Mouse (Mus musculus) midbrain, postnatal 0 days (tissue): ENCODE measurements around the gene Ide. TPM values are rescaled to one million over a fixed set of nuclear protein-coding genes. Genes with fewer than 3 reads are reported as not detected.
A peak's percentile ranks its signal among the peaks of the same experiment; 100 is the strongest.

Experiments
- ATAC-seq: fragments of 200-750 bp; cut with Nextera tagmentation; 2 replicates; pipeline ENCODE4 v1.8.0; 2017; ENCODE audit warnings: moderate number of reproducible peaks, mild to moderate bottlenecking, moderate TSS enrichment, moderate library complexity; ENCODE audit not compliant: low FRiP score
- DNase-seq: peaks from one replicate; pipeline ENCODE4 v3.0.0-alpha.2; 2015; ENCODE audit warnings: low spot score
- H3K27ac ChIP-seq: fragments of 300-500 bp; sonication (generic); 2 replicates; pipeline ENCODE4 v1.5.1; 2014; ENCODE audit warnings: low read depth, mild to moderate bottlenecking, low read length, mixed read lengths
- H3K27me3 ChIP-seq: fragments of 300-500 bp; sonication (generic); 2 replicates; pipeline ENCODE4 v1.6.1; 2014; ENCODE audit warnings: low read length, control low read depth, mixed read lengths; ENCODE audit not compliant: insufficient read depth
- H3K36me3 ChIP-seq: fragments of 300-500 bp; sonication (generic); 2 replicates; pipeline ENCODE4 v1.6.1; 2014; ENCODE audit warnings: low read length, control low read depth, mixed read lengths; ENCODE audit not compliant: insufficient read depth
- H3K4me1 ChIP-seq: fragments of 300-500 bp; sonication (generic); 2 replicates; pipeline ENCODE4 v1.6.1; 2014; ENCODE audit warnings: mild to moderate bottlenecking, control low read depth, antibody characterized with exemption, low read length, mixed read lengths; ENCODE audit not compliant: insufficient read depth
- H3K4me2 ChIP-seq: fragments of 300-500 bp; sonication (generic); 2 replicates; pipeline ENCODE4 v1.6.1; 2014; ENCODE audit warnings: low read depth, mild to moderate bottlenecking, low read length, mixed read lengths; ENCODE audit not compliant: poor library complexity, severe bottlenecking
- H3K4me3 ChIP-seq: fragments of 300-500 bp; sonication (generic); 2 replicates; pipeline ENCODE4 v1.5.1; 2014; ENCODE audit warnings: low read depth, mild to moderate bottlenecking, low read length, moderate library complexity
- H3K9ac ChIP-seq: fragments of 300-500 bp; sonication (generic); replicated peaks from 2 replicates; pipeline ENCODE4 v1.6.1; 2014; ENCODE audit warnings: mild to moderate bottlenecking, low read length, moderate library complexity, mixed read lengths; ENCODE audit not compliant: poor library complexity, severe bottlenecking
- H3K9me3 ChIP-seq: fragments of 300-500 bp; sonication (generic); 2 replicates; pipeline ENCODE4 v1.6.1; 2016; ENCODE audit warnings: low read length, control low read depth
- CTCF ChIP-seq: IDR thresholded peaks from 2 replicates; pipeline ENCODE4 v1.5.1; 2016; ENCODE audit warnings: antibody characterized with exemption, mild to moderate bottlenecking
- WGBS: fragments of 180-500 bp; shearing (Covaris S2); extraction: QIAGEN DNeasy Blood & Tissue Kit; methylation state at CpG from one replicate; pipeline ENCODE4 v1.1.7; 2014; 5-methylcytosine and 5-hydroxymethylcytosine counted together
- polyA plus RNA-seq: library from polyadenylated mRNA; unstranded; fragments of >200 nt; fragmentation: Nextera tagmentation; extraction: Ambion mirVana; gene quantifications from 2 replicates; pipeline ENCODE4 v1.2.1, GENCODE M21; 2015
- total RNA-seq: library from RNA; depleted of rRNA; stranded (reverse); fragments of >200 nt; gene quantifications from 2 replicates; pipeline ENCODE4 v1.2.3, GENCODE M21; 2014; rRNA removed

Gene Ide
- 31.5 and 32.5 TPM in 2 replicates for total RNA-seq
- polyA plus RNA-seq: 33.2 and 36.2 TPM in 2 replicates

DNA sequence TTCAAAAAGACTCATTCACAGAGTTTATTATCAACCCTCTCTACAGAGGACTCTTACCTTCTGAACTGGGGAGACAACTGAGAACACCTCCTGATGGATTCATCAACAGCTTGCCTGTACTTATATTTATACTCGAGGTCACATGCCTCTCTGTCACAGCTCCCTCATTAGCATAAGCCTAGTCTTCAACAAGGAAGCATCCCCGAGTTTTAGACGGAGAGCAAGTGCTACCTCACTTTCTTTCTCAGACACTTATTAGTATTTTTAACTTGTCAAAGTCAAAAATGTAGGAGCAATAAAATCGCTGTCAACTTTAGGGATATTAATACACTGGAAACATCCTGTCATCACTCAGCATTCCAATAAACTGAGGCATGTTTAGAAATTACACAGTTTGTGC, at the start of gene Ide:
Gene Ide, minus strand, starts transcription at position 101 of the 400 bp plus-strand sequence.
- Histone ChIP-seq H3K27me3 (no peaks in the 10 kb centered on the region), H3K27ac (no peak within 1 kb of the TSS), H3K9me3 (no peaks in the 10 kb centered on the region), H3K4me3 (no peak within 1 kb of the TSS), H3K36me3 (no peaks in the 10 kb centered on the region), H3K4me1 (no peaks in the 10 kb centered on the region), H3K9ac (no peak within 1 kb of the TSS), H3K4me2 (no peak within 1 kb of the TSS)
- TF ChIP-seq CTCF: no peak
- ATAC-seq (no peak), DNase-seq (no peak)
- WGBS: 65% methylated on average over 4 of the region's 4 CpGs

GRCm38 (mm10) chr19:37386126-37386525, 48.5 kb upstream of the Ide start:
- 83% methylated on average over 3 of the region's 3 CpGs for WGBS
- Histone ChIP-seq H3K27ac (no peak overlapping the region), H3K4me2 (no peak overlapping the region), H3K36me3 (no peaks in the 10 kb centered on the region), H3K4me3 (no peak overlapping the region), H3K9ac (no peak overlapping the region), H3K27me3 (no peaks in the 10 kb centered on the region), H3K4me1 (no peaks in the 10 kb centered on the region), H3K9me3 (no peaks in the 10 kb centered on the region)
- no peak for ATAC-seq
- no peak for TF ChIP-seq CTCF
- DNase-seq: no peak

- no peak for TF ChIP-seq CTCF
- H3K4me1 ChIP-seq: no peaks in the 10 kb centered on the region
- no peak overlapping the region for H3K4me3 ChIP-seq
- H3K36me3 ChIP-seq: no peaks in the 10 kb centered on the region
- no peaks in the 10 kb centered on the region for H3K9me3 ChIP-seq
- ATAC-seq (no peak), DNase-seq (no peak)
- H3K9ac ChIP-seq: no peak overlapping the region
- WGBS: 83% methylated on average over 6 of the region's 6 CpGs
- no peak overlapping the region for H3K4me2 ChIP-seq
- no peak overlapping the region for H3K27ac ChIP-seq
- H3K27me3 ChIP-seq: no peaks in the 10 kb centered on the region
Measured at GRCm38 (mm10) chr19:37378816-37379215, 41.2 kb upstream of the Ide start.

DNA sequence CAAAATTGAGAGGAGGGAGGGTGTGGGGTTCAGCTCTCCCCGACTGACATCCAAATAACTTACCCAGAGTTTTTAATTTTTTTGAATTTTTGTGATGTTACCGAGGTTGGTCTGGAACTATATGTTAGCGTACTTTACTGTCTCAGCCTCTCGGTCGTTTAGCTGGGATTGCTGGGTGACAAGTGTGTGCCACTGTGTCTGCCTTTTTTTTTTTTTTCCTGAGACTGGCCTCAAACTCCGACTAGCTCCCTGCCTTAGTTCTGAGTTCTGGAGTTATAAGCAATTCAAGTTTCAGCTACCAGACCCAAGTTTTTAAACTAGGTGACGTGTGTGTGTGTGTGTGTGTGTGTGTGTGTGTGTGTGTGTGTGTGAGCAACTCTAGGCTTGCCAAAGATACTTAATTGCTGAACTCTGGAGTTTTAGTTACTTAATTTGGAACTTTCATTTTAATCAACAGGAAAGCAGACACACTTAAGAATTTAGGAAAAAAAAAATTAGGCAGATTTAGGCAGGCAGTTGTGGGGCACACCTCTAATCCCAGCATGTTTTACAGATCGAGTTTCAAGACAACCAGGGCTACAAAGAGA, 39.8 kb upstream of the Ide start:
- Histone ChIP-seq H3K9ac (no peak overlapping the region), H3K4me1 (no peaks in the 10 kb centered on the region), H3K27me3 (no peaks in the 10 kb centered on the region), H3K27ac (no peak overlapping the region), H3K4me2 (no peak overlapping the region), H3K9me3 (no peaks in the 10 kb centered on the region), H3K4me3 (no peak overlapping the region), H3K36me3 (no peaks in the 10 kb centered on the region)
- WGBS: 18% methylated on average over 8 of the region's 8 CpGs
- TF ChIP-seq CTCF: no peak
- ATAC-seq: no peak
- DNase-seq: no peak

GRCm38 (mm10) chr19:37376841-37377240, 39.2 kb upstream of the Ide start:
- no peaks in the 10 kb centered on the region for H3K36me3 ChIP-seq
- no peaks in the 10 kb centered on the region for H3K4me1 ChIP-seq
- no peaks in the 10 kb centered on the region for H3K27me3 ChIP-seq
- no peak overlapping the region for H3K27ac ChIP-seq
- no peaks in the 10 kb centered on the region for H3K9me3 ChIP-seq
- under 1% methylated on average over 11 of the region's 11 CpGs for WGBS
- H3K9ac ChIP-seq: no peak overlapping the region
- no peak for TF ChIP-seq CTCF
- peak overlapping the region; percentile 76 for H3K4me2 ChIP-seq
- no peak for ATAC-seq
- no peak for DNase-seq
- H3K4me3 ChIP-seq: peak overlapping the region; percentile 64

DNA sequence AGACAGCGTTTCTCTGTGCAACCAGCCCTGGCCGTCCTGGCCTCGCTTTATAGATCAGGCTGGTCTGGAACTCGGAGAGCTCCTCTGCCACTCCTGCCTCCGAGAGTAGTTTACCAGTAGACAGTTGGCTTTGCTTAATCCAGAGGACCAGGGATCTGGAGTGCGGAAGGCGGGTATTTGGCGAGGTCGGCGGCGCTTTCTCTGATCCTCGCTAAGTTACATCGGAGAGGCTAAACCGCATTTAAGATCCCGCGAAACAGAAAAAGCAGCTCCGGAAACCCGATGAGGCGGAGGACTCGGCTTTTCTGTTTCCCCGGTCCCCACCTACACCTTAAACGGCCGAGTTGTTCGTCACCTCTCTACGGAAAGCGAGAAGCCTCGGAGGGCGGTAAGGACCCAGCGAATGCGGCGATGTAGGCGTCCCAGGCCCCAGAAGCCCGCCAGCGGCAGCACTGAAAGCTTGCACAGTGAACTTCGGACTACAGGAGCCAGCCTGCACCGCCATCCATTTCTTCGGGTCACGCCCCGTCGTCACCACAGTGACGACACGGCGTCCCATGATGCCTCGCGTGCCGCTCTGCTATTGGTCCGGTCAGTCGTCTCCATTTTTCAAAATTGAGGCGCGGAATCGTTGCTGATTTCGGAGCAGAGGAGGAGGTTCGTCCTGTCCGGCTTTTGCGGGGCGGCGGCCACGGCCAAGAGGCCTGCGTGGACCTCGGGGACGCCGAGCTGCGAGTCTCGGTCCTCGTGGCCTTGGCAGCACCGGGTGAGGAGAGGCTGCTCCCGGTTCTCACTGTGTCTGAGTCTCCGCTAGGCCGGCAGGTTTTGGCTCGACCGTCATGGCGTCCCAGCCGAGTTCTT, 38.3 kb upstream of the Ide start, which contains the start of gene Kif11:
Gene Kif11, plus strand, starts transcription at position 649 of the 861 bp plus-strand sequence.
- ATAC-seq (peak; percentile 100), DNase-seq (peak; percentile 99)
- H3K9me3 ChIP-seq: no peaks in the 10 kb centered on the region
- under 1% methylated on average over 73 of the region's 73 CpGs for WGBS
- H3K4me2 ChIP-seq: peak within 1 kb of the TSS; percentile 76
- H3K27me3 ChIP-seq: no peaks in the 10 kb centered on the region
- H3K36me3 ChIP-seq: no peaks in the 10 kb centered on the region
- peak within 1 kb of the TSS; percentile 86 for H3K27ac ChIP-seq
- H3K4me1 ChIP-seq: no peaks in the 10 kb centered on the region
- TF ChIP-seq CTCF: peak; percentile 26; the same call in 1 of the 2 replicates
- H3K9ac ChIP-seq: peak within 1 kb of the TSS; percentile 74
- peak within 1 kb of the TSS; percentile 64 for H3K4me3 ChIP-seq
